Mouse (Mus musculus): ENCODE measurements around the gene Rasal2.
A peak's percentile ranks its signal among the peaks of the same experiment; 100 is the strongest.

Gene Rasal2

DNA sequence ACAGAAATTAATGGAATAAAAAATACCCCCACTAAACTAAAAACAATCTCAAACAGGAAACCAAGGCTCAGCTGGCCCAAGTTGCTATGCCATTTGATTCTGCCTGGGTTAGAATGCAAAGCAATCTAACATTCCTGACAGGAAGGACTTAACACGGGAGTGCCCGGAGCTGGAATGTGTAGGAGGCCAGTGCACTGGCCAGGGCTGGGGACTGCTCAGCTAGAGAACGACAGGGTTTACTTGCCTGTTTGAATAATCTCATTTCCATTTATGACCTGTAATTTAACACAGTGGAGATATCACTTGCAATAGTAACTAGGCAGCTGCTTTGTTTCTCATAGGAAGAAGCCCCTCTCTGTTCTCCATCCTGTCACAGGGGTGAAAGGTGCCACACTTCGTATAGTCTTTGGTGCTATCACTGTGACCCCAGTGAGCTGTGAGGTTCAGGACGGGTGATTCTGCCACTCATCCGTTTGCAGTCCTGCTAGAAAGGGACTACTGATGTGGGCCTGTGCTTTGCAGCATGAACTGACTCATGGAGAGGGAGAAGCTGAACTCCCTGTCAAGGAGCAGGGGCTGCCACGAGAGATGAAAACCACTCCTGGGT, 269.0 kb downstream of the Rasal2 start:
- DNase-seq (ENCODE audit: low read depth, low spot score), result peak; percentile 55

DNA sequence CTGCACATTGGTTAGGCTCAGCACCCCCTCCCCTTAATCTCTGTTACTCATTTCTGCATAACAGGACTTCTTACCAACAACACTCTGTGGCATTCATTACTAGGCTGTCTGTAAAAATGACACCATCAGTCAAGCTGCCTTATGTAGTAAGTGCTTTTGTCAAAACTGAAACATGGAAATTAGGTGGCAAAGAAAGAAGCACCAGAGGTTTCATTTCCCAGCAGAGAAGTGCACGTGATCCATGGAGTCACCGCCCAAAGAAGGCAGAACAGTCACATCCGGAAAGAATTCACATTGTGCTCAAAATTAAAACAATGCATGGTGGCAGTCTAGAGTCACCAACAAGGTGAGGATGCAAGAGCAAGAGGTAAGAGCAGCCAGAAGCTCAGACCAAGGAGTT, 271.4 kb downstream of the Rasal2 start:
- DNase-seq (ENCODE audit: low read depth, low spot score), result no peak

DNA sequence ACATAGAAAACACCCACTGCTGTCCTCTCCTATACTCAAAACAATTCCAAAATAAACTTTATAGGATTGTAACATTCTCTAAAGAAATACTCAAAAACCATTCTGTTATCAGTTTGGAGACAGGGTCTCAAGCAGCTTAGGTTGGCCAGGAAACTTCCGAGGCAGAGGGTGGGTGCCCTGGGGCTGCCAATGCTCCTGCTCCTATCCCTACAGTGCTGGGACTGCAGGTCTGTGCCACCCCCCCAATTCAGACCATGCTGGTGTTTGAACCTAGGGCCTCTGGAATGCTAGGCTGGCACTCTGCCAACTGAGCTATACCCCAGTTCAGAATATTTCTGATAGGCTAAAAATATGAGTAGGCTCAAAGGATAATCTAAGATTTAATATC, 274.5 kb downstream of the Rasal2 start:
- no peak for DNase-seq (ENCODE audit: low read depth, low spot score)

DNA sequence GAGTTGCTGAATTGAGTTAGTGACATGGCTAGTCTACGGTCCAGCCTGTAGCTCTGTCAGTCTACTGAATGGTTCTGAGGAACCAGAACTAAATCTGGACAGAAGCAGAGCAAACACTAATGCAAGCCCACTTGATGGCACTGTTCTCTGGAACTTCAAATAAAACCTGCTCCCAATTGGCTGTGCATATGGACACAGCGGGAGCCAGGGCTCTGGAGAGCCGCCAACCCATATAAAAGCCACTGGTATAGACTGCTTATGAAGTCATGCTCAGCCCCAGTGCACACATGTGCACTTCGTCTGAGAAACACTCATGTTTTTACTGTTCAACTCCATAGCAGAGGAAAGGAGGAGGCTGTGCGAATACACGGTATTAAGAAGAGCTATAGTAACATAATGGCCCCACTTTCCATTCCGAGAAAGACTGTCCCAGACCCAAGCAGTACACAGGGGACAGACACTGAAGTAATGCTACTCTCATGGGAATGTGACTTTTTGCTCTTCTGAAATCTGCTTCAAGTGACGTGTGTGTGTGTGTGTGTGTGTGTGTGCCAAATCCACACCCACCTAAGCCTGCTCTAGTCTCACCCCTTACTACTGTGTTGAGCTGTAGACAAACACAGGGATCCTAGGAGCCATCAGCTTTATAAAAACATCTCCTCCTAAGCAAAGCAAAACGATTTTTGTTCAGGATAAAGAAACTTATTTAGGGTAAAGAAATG, 275.1 kb downstream of the Rasal2 start:
- peak; percentile 4 for DNase-seq (ENCODE audit: low read depth, low spot score)

DNA sequence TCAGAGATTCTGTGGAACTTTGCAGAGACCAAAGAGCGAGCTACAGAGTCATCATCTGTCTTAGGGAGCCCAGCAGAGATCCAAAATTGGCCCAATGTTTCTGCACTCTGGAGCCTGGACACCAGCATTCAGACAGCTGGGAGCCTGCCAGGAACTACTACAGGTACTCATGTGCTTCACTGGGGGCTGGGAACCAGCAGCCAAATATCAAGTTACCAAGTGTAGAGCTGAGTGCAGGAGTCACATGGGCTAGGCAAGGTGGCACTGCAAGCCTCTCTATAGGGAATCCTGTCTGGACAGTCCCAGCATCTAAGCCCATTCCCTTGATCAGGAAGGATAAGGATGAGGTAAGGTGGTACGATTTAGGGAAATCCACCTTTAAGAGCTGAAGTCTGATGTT, 284.2 kb downstream of the Rasal2 start:
- no peak for DNase-seq (ENCODE audit: low read depth, low spot score)

DNA sequence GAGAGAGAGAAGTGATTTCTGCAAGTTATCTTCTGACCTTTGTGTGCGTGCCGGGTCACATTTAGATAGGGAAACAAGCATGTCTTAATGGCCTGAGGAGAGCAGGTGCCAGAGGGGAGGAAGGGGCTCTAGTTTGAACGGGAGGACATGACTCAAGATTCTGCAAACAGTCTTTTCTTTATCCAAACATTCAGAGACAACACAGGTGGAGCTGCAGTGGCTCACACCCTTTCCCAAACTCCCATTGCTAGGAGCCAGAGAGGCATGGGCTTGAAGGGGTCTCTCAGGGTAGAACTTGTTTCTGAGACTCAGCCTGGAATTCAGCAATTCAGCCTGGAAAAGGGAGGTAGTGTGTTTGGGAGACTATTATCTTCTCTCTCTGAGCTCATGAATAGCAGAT, 288.6 kb downstream of the Rasal2 start:
- no peak for DNase-seq (ENCODE audit: low read depth, low spot score)

DNA sequence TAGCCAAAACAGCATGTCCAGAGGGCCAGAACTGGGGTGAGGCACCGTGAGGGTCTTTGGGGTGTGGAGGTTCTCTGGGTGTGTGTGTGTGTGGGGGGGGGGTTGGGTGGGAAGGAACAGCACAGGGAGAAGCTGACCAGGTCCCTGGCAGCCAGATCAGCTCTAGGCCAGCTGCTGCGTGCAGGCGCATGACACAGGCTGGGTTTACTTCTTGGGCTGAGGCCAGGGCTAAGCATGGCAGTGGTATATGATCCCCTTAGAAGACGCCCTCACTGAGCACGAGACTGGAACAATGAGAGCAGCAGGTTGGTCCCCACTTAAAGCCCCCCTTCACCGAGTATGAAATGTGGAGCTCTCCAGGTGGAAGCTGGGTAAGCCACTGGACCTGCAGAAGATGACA, 293.2 kb downstream of the Rasal2 start:
- no peak for DNase-seq (ENCODE audit: low read depth, low spot score)

DNA sequence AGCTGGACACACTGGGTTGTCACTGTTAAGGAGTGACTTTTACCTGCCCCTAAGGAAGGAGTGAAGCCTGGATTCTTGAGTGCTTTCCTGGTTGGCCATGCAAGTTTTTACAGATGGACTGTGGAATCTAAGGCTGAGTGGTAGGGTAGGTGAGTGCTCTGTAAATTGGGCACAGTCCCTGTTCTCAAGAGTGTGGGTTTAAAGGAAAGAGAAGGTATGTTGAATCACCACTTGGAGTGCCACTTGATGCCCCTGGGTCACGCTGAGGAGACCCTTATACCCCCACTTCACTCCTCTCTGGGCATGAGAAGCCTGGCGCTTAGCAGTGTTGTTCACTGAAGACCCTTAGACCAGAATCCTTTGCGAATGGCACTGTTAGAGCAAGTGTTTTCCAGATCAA, 295.0 kb downstream of the Rasal2 start:
- DNase-seq (ENCODE audit: low read depth, low spot score), result no peak

DNA sequence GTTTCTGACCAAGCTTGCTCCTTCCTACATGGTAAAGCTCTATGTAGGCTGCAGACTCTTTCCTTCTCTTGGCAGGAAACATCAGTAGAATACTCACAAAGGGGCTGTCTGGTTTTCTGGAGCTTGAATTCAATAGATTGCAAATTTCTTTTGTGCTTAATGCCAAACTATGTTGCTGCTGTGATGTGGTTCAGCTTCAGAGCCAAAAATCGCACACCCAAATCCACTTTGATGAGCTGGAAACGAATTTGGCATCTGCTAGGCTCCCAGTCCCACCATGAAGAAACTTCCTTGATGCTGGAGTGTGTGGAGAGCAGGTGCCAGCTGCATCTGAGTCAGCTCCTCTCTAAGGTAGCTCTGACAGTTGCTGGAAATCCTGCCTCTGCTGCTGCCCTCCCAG, 297.9 kb downstream of the Rasal2 start:
- no peak for DNase-seq (ENCODE audit: low read depth, low spot score)

DNA sequence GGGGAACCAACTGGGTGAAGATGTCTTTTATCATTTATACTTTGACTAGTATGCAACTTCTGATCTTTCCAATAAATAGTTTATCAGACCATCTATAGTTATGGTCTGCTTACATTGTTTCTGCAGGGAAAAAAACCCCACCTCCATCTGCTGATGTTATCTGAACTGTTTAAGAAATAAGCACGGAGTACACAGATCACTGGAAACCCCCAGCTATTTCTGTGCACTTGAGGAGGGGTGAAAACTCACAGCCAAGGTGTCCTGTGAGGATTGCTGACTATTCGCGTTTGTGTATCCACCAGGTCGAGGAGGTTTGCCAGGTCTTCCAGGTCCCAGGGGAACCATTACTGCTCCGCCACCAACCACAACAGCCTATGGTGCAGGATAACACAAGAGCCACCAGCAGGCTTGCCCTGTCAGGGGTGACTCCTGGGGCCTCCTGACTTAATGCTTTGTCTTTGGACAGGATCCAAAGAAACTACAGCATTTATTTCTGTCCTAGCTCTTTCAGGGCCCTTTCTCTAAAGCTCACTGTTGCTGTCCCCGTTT, 302.0 kb downstream of the Rasal2 start:
- no peak for DNase-seq (ENCODE audit: low read depth, low spot score)

DNA sequence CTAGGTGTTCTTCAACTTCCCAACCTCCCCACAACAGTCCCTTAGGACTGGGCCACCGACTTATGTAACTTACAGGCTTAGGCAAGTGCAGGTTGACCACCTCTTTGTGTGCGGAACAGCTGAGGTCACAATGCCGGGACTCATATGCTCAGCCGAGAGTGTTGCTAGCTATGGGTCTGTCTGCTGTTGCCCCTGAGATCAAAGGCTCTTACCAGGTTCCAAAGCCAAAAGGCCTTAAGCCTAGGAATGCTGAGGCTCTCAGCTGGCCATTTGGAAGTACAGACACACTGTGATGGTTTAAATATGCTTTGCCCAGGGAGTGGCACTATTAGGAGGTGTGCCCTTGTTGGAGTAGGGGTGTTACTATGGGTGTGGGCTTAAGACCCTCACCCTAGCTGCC, 303.8 kb downstream of the Rasal2 start, which contains the start of gene Tex35:
Gene Tex35, minus strand, starts transcription at position 101 of the 400 bp plus-strand sequence.
- DNase-seq (ENCODE audit: low read depth, low spot score), result no peak

DNA sequence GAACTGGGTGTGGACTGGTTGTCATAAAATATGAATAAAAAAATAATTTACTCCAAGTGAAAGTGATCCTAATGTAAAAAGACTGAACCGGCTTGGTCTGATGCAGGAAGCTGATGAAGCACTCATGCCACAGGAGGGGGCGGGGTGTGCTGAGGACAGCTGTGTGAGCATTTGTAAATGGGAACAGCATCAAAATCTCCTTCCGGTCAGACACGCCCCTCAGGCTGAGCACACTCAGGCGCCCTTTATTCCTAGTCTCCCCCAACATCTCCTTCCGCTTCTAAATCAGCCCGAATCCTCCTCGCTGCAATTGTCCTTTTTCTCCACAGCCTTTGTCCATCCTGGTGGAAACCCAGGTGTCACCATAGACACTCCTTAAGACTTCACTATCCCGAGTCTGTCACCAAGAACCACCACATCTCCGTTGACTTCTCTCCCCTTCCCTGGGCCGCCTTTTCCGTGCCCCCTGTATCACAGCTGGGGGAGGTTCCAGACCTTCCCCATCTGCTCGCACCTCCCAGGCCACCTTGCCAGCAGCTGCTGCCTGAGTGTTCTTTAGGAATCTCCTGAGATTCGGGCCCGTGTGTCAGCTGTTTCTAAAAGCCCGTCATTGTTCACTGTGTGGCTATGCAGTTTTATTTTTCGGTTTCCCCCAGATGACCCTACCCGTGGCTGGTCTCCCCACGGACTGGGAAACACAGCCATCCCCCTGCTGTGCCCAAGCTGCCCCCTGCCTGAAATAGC, 311.1 kb downstream of the Rasal2 start:
- DNase-seq (ENCODE audit: low read depth, low spot score), result peak; percentile 62

DNA sequence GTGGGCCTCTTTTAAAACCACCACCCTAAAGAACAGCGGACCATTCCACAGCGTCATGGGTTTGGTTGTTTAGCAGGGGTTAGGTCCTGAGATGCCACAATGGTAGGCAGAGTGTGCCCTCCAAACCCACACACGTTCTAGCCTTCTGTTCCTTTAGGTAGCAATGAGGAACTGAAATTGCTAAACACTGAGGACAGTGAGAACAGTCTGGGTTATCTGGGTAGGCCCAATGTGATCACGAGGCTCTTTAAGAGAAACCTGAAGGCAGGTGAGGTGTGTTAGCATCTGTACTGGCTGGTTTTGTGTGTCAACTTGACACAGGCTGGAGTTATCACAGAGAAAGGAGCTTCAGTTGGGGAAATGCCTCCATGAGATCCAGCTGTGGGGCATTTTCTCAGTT, 316.9 kb downstream of the Rasal2 start:
- no peak for DNase-seq (ENCODE audit: low read depth, low spot score)

DNA sequence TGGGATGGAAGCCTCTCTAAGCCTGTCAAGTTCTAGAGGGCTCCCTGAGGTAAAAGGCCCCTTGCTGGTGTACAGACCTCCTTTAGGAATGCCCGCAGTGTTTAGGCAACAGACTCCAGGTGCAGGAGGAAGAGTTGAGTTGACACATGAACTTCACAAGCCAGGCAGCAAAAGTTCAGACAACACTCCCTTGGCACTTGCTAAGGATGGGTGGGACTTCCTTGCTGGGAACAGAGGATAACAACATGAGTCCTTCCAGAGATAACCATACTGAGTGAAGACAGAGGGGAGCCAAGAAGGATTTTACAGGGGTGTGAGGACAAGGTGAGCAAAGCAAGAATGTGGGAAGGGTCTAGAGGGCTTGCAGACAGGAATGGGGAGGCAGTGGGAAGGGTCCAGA, 319.8 kb downstream of the Rasal2 start:
- DNase-seq (ENCODE audit: low read depth, low spot score), result no peak

DNA sequence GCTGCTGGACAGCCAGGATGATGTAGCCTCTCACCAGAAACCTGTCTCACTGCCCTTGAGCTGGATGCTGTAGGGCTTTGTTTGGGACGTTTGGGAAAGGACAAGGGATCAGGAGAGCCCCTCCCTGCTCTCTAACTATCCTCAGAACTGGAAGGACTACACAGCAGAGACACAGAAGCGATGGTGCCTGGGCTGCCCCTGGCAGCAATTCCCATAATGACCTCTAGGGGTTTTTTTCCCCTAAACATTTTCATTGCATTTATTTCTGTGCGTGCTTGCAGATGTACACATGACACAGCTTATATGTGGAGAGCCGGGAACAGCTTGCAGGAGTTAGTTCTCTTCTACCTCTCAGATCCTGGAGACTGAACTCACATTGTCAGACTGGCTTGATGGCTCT, 320.3 kb downstream of the Rasal2 start:
- no peak for DNase-seq (ENCODE audit: low read depth, low spot score)

DNA sequence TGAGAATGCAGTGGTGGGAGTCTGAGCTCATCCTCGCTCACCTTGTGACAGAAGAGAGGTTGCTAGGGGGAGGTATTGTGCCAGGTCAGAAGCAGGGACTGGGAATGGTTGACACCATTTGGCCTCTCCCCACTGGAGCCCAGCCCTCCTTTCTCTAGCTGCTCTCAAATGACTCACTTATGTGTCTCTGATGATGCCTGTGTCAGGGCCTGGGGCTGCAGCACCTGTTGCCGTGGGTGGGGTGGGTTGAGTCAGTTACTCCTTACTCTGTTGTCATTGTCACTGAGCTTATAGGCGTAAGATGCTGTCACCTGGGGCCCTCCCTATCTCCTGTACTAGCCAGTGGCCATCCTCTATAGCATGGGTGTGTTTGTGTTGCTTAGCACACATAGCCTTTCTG, 321.6 kb downstream of the Rasal2 start:
- DNase-seq (ENCODE audit: low read depth, low spot score), result no peak

DNA sequence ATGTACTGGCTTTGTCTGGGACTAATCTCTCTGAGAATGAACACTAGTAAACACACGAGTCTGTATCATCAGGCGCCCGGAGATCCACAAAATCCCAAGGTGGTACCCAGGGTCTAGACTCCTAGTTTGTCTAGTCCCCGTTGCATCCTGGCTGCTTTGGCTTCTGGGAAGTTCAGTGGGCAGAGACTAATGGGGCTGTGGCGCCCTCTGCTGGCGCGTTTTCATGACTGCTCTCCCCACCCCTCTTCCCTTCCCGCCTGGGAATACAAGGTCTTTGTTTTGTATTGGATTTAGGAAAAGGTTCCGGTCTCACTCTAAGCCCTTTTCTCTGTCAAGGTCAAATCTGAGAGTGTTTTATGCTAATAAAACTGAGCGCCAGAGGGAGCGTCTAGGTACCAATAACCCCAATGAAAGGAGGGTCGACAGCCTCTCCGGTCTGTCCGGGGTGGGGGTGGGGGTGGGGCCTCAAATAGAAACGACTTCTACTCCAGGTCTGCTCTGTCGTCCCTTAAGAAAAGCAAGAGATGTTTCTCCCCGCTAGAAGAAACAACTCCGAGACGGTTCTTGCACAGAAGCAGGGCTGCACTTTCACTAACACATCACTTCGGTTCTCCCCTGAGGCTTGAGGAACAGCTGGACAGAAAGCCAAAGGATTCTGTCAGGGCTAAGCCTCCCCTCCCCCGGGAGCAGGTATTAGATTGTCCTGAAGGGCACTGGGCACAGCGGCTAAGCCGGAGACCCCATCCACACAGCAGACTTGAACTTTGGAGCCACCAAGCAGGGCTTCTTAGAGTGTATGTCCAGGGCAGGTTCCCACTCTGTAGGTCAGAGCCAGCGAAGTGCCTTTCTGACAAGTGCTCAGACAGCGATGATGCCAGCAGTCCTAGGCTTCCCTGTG, 326.0 kb downstream of the Rasal2 start:
- peak; percentile 88 for DNase-seq (ENCODE audit: low read depth, low spot score)

Measured in mesoderm, embryonic 11.5 days (tissue).